Mouse (Mus musculus): ENCODE data around the gene St3gal6. TPM values are rescaled to one million over a fixed set of nuclear protein-coding genes. Genes with fewer than 3 reads are reported as not detected.

St3gal6 gene
- polyA plus RNA-seq, 1 experiment from 2014 or later: 80.5 TPM

GRCm38 (mm10) chr16:58513755-58514154, 10.3 kb downstream of the St3gal6 start:
- H3K36me3 ChIP-seq (ENCODE audit: insufficient read depth, low read length): no peaks in the 10 kb centered on the region
- peak overlapping the region; percentile 37; the same call in 1 of the 2 replicates for H3K4me2 ChIP-seq (replicated peaks; ENCODE audit: low read depth, low read length)
- peak overlapping the region; percentile 54 for H3K9ac ChIP-seq (replicated peaks; ENCODE audit: low read length)
- H3K4me1 ChIP-seq (ENCODE audit: insufficient read depth, low read length): peaks cover 48% of the 10 kb centered on the region
- H3K27me3 ChIP-seq (ENCODE audit: insufficient read depth, low read length): no peaks in the 10 kb centered on the region
- peak; percentile 13; the same call in 1 of the 2 replicates for ATAC-seq (ENCODE audit: low FRiP score, low TSS enrichment)
- H3K27ac ChIP-seq (ENCODE audit: low read length): peak overlapping the region; percentile 92
- no peak overlapping the region for H3K4me3 ChIP-seq (ENCODE audit: low read length)
- WGBS: 14% methylated on average over 6 of the region's 6 CpGs
- H3K9me3 ChIP-seq (ENCODE audit: low read length): no peaks in the 10 kb centered on the region

DNA sequence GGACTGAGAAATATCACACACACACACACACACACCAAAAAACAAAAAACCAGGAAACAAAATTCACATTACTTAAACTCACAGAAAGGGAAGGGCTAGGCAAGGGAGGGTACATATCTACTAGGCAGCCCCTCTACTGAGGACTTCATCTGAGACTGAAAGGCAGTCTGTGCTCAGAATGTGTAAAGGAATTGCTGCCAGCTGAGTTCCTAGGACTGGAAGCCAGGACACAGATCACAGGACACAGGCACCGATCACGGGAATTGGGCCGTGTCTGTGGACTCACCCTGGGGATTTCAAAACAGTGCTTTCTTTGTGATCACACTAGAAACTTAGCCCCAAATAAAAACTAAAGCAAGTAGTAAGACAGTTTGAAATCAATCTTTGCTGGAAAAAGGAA, 11.2 kb downstream of the St3gal6 start:
- H3K9me3 ChIP-seq (ENCODE audit: low read length): no peaks in the 10 kb centered on the region
- no peaks in the 10 kb centered on the region for H3K36me3 ChIP-seq (ENCODE audit: insufficient read depth, low read length)
- no peak overlapping the region for H3K4me2 ChIP-seq (replicated peaks; ENCODE audit: low read depth, low read length)
- H3K27me3 ChIP-seq (ENCODE audit: insufficient read depth, low read length): no peaks in the 10 kb centered on the region
- no peak overlapping the region for H3K4me3 ChIP-seq (ENCODE audit: low read length)
- H3K27ac ChIP-seq (ENCODE audit: low read length): peak overlapping the region; percentile 92
- 21% methylated on average over 3 of the region's 3 CpGs for WGBS
- H3K4me1 ChIP-seq (ENCODE audit: insufficient read depth, low read length): peaks cover 50% of the 10 kb centered on the region
- peak; percentile 75 for ATAC-seq (ENCODE audit: low FRiP score, low TSS enrichment)
- no peak overlapping the region for H3K9ac ChIP-seq (replicated peaks; ENCODE audit: low read length)

DNA sequence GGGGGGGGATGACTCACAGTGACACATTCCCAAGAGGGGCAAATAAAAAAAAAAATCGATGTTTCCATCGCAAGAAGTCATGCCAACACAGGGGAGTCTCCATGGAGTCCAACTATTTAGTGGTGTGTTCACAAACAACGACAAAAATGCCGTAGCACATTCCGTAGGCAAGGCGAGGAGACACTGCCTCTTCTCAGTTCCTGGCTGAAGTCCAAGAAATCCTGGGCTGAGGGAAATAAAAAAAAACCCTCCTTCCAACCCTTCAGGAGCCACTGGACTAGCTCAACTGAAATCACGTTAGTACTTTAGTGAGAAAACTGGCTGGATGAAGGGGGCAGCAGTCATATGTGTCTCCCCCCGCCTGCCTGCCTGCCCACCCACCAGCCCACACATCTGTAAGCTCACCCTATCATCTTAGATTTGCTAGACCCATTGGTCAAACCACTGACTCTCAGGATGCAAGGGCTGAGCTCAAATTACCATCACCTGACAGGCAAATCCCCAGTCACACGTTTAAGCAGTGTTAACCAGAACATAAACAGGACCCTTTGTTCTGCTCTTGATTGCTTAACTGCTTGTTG, 11.8 kb downstream of the St3gal6 start:
- Histone ChIP-seq H3K9ac (replicated peaks; ENCODE audit: low read length) (peak overlapping the region; percentile 44; the same call in 1 of the 2 replicates), H3K36me3 (ENCODE audit: insufficient read depth, low read length) (no peaks in the 10 kb centered on the region; the same call in 1 of the 2 replicates), H3K4me2 (replicated peaks; ENCODE audit: low read depth, low read length) (peak overlapping the region; percentile 34), H3K27me3 (ENCODE audit: insufficient read depth, low read length) (no peaks in the 10 kb centered on the region), H3K4me1 (ENCODE audit: insufficient read depth, low read length) (peaks cover 56% of the 10 kb centered on the region), H3K4me3 (ENCODE audit: low read length) (no peak overlapping the region), H3K9me3 (ENCODE audit: low read length) (no peaks in the 10 kb centered on the region), H3K27ac (ENCODE audit: low read length) (peak overlapping the region; percentile 92)
- 9% methylated on average over 9 of the region's 9 CpGs for WGBS
- peak; percentile 70 for ATAC-seq (ENCODE audit: low FRiP score, low TSS enrichment)

GRCm38 (mm10) chr16:58504945-58505344, 19.1 kb downstream of the St3gal6 start:
- H3K27me3 ChIP-seq (ENCODE audit: insufficient read depth, low read length): no peaks in the 10 kb centered on the region
- peaks cover 32% of the 10 kb centered on the region for H3K4me1 ChIP-seq (ENCODE audit: insufficient read depth, low read length)
- no peaks in the 10 kb centered on the region for H3K9me3 ChIP-seq (ENCODE audit: low read length)
- H3K27ac ChIP-seq (ENCODE audit: low read length): no peak overlapping the region
- H3K4me2 ChIP-seq (replicated peaks; ENCODE audit: low read depth, low read length): no peak overlapping the region
- no peak overlapping the region for H3K9ac ChIP-seq (replicated peaks; ENCODE audit: low read length)
- ATAC-seq (ENCODE audit: low FRiP score, low TSS enrichment): no peak
- H3K36me3 ChIP-seq (ENCODE audit: insufficient read depth, low read length): peaks cover 12% of the 10 kb centered on the region; the same call in 1 of the 2 replicates
- no peak overlapping the region for H3K4me3 ChIP-seq (ENCODE audit: low read length)

DNA sequence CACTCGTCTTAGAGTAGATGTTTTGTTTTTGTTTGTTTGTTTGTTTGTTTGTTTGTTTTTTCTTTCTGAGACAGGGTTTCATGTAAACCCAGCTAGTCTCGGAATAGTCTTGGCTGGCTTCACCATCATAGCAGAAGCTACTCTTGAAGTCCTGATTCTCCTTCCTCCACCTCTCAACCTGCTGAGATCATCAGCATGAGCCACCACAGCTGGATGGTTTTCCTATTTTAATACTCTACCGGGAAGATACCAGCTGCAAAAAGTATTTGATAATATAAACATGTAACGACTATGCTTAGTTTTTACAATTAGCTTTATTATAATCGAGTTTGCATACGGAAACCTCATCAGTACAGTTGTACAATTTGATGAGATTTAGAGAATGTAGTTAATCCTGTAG, 21.5 kb downstream of the St3gal6 start:
- Histone ChIP-seq H3K36me3 (ENCODE audit: insufficient read depth, low read length) (peaks cover 16% of the 10 kb centered on the region; the same call in 1 of the 2 replicates), H3K4me1 (ENCODE audit: insufficient read depth, low read length) (peaks cover 40% of the 10 kb centered on the region), H3K9me3 (ENCODE audit: low read length) (no peaks in the 10 kb centered on the region), H3K27ac (ENCODE audit: low read length) (peak overlapping the region; percentile 83), H3K4me2 (replicated peaks; ENCODE audit: low read depth, low read length) (no peak overlapping the region), H3K4me3 (ENCODE audit: low read length) (no peak overlapping the region), H3K9ac (replicated peaks; ENCODE audit: low read length) (no peak overlapping the region), H3K27me3 (ENCODE audit: insufficient read depth, low read length) (no peaks in the 10 kb centered on the region)
- ATAC-seq (ENCODE audit: low FRiP score, low TSS enrichment): no peak
- WGBS: 60% methylated on average over 6 of the region's 6 CpGs

DNA sequence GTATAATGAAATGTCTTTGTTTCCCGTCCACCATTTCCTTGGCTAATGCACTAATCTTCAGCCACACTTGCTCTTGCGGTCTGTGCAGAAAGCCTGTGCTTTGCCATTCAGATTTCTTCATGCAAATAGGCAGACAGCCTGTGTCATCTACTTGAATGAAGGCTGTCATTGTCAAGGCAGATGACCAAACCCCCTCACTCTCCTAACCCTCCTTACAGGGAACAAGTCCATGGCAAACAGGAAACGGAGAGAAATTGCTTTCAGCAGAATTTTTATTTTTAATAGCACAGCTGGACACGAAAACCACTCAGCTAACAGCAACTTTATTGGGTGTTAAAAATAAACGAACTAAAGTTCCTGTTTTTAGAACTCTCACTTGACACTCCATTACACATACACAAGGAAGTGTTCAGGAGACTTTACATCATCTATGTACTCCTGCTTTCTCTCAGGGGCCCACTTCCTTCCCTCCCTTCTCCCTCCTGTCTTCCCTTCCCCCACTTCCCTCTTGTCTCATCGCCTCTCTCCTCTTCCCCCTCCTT, 22.2 kb downstream of the St3gal6 start:
- ATAC-seq (ENCODE audit: low FRiP score, low TSS enrichment): peak; percentile 66; the same call in 1 of the 2 replicates

DNA sequence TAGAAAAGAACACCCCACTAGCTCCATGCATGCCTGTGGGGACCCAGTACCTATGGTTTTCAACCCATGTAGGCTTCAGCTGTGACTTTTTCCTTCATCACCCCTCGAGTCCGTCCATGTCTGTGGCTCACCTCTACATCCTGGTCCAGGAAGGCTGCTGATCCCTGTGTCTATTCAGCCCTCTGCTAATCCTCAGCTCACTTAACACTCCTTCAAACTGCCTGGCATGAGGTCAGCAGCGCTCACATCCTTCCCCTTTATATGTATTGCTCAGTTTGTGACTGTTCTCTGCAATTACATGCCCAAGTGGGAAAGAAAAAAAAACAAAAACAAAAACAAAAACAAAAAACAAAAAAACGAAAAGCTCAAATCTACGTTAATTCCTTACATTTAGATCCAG, 24.4 kb downstream of the St3gal6 start:
- no peaks in the 10 kb centered on the region for H3K27me3 ChIP-seq (ENCODE audit: insufficient read depth, low read length)
- no peak overlapping the region for H3K4me2 ChIP-seq (replicated peaks; ENCODE audit: low read depth, low read length)
- 80% methylated on average over 5 of the region's 5 CpGs for WGBS
- H3K27ac ChIP-seq (ENCODE audit: low read length): peak overlapping the region; percentile 75
- H3K9ac ChIP-seq (replicated peaks; ENCODE audit: low read length): no peak overlapping the region
- H3K4me3 ChIP-seq (ENCODE audit: low read length): no peak overlapping the region
- H3K36me3 ChIP-seq (ENCODE audit: insufficient read depth, low read length): peaks cover 15% of the 10 kb centered on the region; the same call in 1 of the 2 replicates
- H3K9me3 ChIP-seq (ENCODE audit: low read length): no peaks in the 10 kb centered on the region
- ATAC-seq (ENCODE audit: low FRiP score, low TSS enrichment): no peak
- H3K4me1 ChIP-seq (ENCODE audit: insufficient read depth, low read length): peaks cover 31% of the 10 kb centered on the region

More for the DNA sequence above, 22.2 kb downstream of the St3gal6 start:
- peaks cover 34% of the 10 kb centered on the region for H3K4me1 ChIP-seq (ENCODE audit: insufficient read depth, low read length)
- no peak overlapping the region for H3K4me3 ChIP-seq (ENCODE audit: low read length)
- H3K9me3 ChIP-seq (ENCODE audit: low read length): no peaks in the 10 kb centered on the region
- H3K9ac ChIP-seq (replicated peaks; ENCODE audit: low read length): no peak overlapping the region
- no peak overlapping the region for H3K4me2 ChIP-seq (replicated peaks; ENCODE audit: low read depth, low read length)
- H3K27me3 ChIP-seq (ENCODE audit: insufficient read depth, low read length): no peaks in the 10 kb centered on the region
- peaks cover 17% of the 10 kb centered on the region; the same call in 1 of the 2 replicates for H3K36me3 ChIP-seq (ENCODE audit: insufficient read depth, low read length)
- 18% methylated on average over 6 of the region's 6 CpGs for WGBS
- peak overlapping the region; percentile 83 for H3K27ac ChIP-seq (ENCODE audit: low read length)

- Histone ChIP-seq H3K27ac (ENCODE audit: low read length) (peak overlapping the region; percentile 75), H3K9me3 (ENCODE audit: low read length) (no peaks in the 10 kb centered on the region), H3K9ac (replicated peaks; ENCODE audit: low read length) (no peak overlapping the region), H3K4me1 (ENCODE audit: insufficient read depth, low read length) (peaks cover 31% of the 10 kb centered on the region), H3K27me3 (ENCODE audit: insufficient read depth, low read length) (no peaks in the 10 kb centered on the region), H3K4me3 (ENCODE audit: low read length) (no peak overlapping the region), H3K36me3 (ENCODE audit: insufficient read depth, low read length) (peaks cover 13% of the 10 kb centered on the region; the same call in 1 of the 2 replicates), H3K4me2 (replicated peaks; ENCODE audit: low read depth, low read length) (no peak overlapping the region)
- peak; percentile 43 for ATAC-seq (ENCODE audit: low FRiP score, low TSS enrichment)
- 15% methylated on average over 1 of the region's 1 CpGs for WGBS
Measured at GRCm38 (mm10) chr16:58499172-58499584, 24.9 kb downstream of the St3gal6 start.

- peaks cover 31% of the 10 kb centered on the region for H3K4me1 ChIP-seq (ENCODE audit: insufficient read depth, low read length)
- H3K9ac ChIP-seq (replicated peaks; ENCODE audit: low read length): no peak overlapping the region
- H3K4me3 ChIP-seq (ENCODE audit: low read length): no peak overlapping the region
- ATAC-seq (ENCODE audit: low FRiP score, low TSS enrichment): 0 out of 2 replicates have a peak, but pooled peaks have one; percentile 10
- no peaks in the 10 kb centered on the region for H3K9me3 ChIP-seq (ENCODE audit: low read length)
- no peak overlapping the region for H3K4me2 ChIP-seq (replicated peaks; ENCODE audit: low read depth, low read length)
- peak overlapping the region; percentile 7 for H3K27ac ChIP-seq (ENCODE audit: low read length)
- H3K36me3 ChIP-seq (ENCODE audit: insufficient read depth, low read length): peaks cover 11% of the 10 kb centered on the region; the same call in 1 of the 2 replicates
- no peaks in the 10 kb centered on the region for H3K27me3 ChIP-seq (ENCODE audit: insufficient read depth, low read length)
- WGBS: 68% methylated on average over 9 of the region's 9 CpGs
Measured at GRCm38 (mm10) chr16:58497886-58498713, 25.9 kb downstream of the St3gal6 start.
